Mouse (Mus musculus): ENCODE measurements at regions not wholly inside any gene's neighbourhood (a gene's known extent, or its start where the extent isn't known, plus 50 kb on each side); places are given as distances from the start of the nearest gene placed in this dataset.
A peak's percentile ranks its signal among the peaks of the same experiment; 100 is the strongest.

GRCm38 (mm10) chr17:10033510-10033909 is 286.1 kb downstream of the Qk start:
- no peaks in the 10 kb centered on the region for H3K27me3 ChIP-seq (ENCODE audit: control insufficient read depth, insufficient read depth, low read length)
- H3K4me3 ChIP-seq (ENCODE audit: control insufficient read depth in 1 of 2, insufficient read depth in 1 of 2, low read depth in 1 of 2, low read length in 2 of 2): no peak overlapping the region
- no peak overlapping the region for H3K4me2 ChIP-seq (ENCODE audit: low read length)
- H3K27ac ChIP-seq (replicated peaks in 1 of 2; ENCODE audit: control insufficient read depth in 1 of 2, insufficient read depth in 1 of 2, low read depth in 2 of 2, low read length in 2 of 2): no peak overlapping the region
- ATAC-seq (ENCODE audit: insufficient number of reproducible peaks, insufficient read depth, low FRiP score, low read depth): no peak
- 10% methylated on average over 4 of the region's 4 CpGs for WGBS
- no peaks in the 10 kb centered on the region for H3K9me3 ChIP-seq (ENCODE audit: control insufficient read depth, low read length)
- H3K4me1 ChIP-seq (ENCODE audit: control insufficient read depth in 2 of 2, insufficient read depth in 2 of 2, low read length in 2 of 2): peaks cover 13 to 23% of the 10 kb centered on the region in 2 experiments
- no peak overlapping the region for H3K9ac ChIP-seq (ENCODE audit: low read length)
- H3K36me3 ChIP-seq (ENCODE audit: control insufficient read depth, insufficient read depth, low read length): no peaks in the 10 kb centered on the region

- H3K4me2 ChIP-seq (ENCODE audit: low read length): no peak overlapping the region
- H3K4me3 ChIP-seq (ENCODE audit: control insufficient read depth in 1 of 2, insufficient read depth in 1 of 2, low read depth in 1 of 2, low read length in 2 of 2): no peak overlapping the region
- H3K9me3 ChIP-seq (ENCODE audit: control insufficient read depth, low read length): no peaks in the 10 kb centered on the region
- H3K9ac ChIP-seq (ENCODE audit: low read length): no peak overlapping the region
- H3K36me3 ChIP-seq (ENCODE audit: control insufficient read depth, insufficient read depth, low read length): no peaks in the 10 kb centered on the region
- no peak overlapping the region for H3K27ac ChIP-seq (replicated peaks in 1 of 2; ENCODE audit: control insufficient read depth in 1 of 2, insufficient read depth in 1 of 2, low read depth in 2 of 2, low read length in 2 of 2)
- WGBS: 77% methylated on average over 3 of the region's 3 CpGs
- no peak for ATAC-seq (ENCODE audit: insufficient number of reproducible peaks, insufficient read depth, low FRiP score, low read depth)
- no peaks in the 10 kb centered on the region for H3K27me3 ChIP-seq (ENCODE audit: control insufficient read depth, insufficient read depth, low read length)
- H3K4me1 ChIP-seq (ENCODE audit: control insufficient read depth in 2 of 2, insufficient read depth in 2 of 2, low read length in 2 of 2): peaks cover 11 to 18% of the 10 kb centered on the region in 2 experiments
Observed at GRCm38 (mm10) chr17:10031033-10031432, 288.6 kb downstream of the Qk start.

GRCm38 (mm10) chr17:10026770-10027169 is 292.9 kb downstream of the Qk start:
- no peak for ATAC-seq (ENCODE audit: insufficient number of reproducible peaks, insufficient read depth, low FRiP score, low read depth)
- peaks cover 5 to 7% of the 10 kb centered on the region in 2 experiments; a peak in 2 of 4 replicates for H3K4me1 ChIP-seq (ENCODE audit: control insufficient read depth in 2 of 2, insufficient read depth in 2 of 2, low read length in 2 of 2)
- no peak overlapping the region for H3K4me3 ChIP-seq (ENCODE audit: control insufficient read depth in 1 of 2, insufficient read depth in 1 of 2, low read depth in 1 of 2, low read length in 2 of 2)
- H3K36me3 ChIP-seq (ENCODE audit: control insufficient read depth, insufficient read depth, low read length): no peaks in the 10 kb centered on the region
- no peak overlapping the region for H3K9ac ChIP-seq (ENCODE audit: low read length)
- H3K9me3 ChIP-seq (ENCODE audit: control insufficient read depth, low read length): no peaks in the 10 kb centered on the region
- H3K4me2 ChIP-seq (ENCODE audit: low read length): no peak overlapping the region
- H3K27ac ChIP-seq (replicated peaks in 1 of 2; ENCODE audit: control insufficient read depth in 1 of 2, insufficient read depth in 1 of 2, low read depth in 2 of 2, low read length in 2 of 2): no peak overlapping the region
- H3K27me3 ChIP-seq (ENCODE audit: control insufficient read depth, insufficient read depth, low read length): no peaks in the 10 kb centered on the region

- H3K27ac ChIP-seq (replicated peaks in 1 of 2; ENCODE audit: control insufficient read depth in 1 of 2, insufficient read depth in 1 of 2, low read depth in 2 of 2, low read length in 2 of 2): no peak overlapping the region
Observed at GRCm38 (mm10) chr17:10025212-10025611, 294.4 kb downstream of the Qk start.

GRCm38 (mm10) chr17:10024323-10024722 is 295.3 kb downstream of the Qk start:
- no peak for ATAC-seq (ENCODE audit: insufficient number of reproducible peaks, insufficient read depth, low FRiP score, low read depth)
- Histone ChIP-seq H3K9ac (ENCODE audit: low read length) (no peak overlapping the region), H3K4me1 (ENCODE audit: control insufficient read depth in 2 of 2, insufficient read depth in 2 of 2, low read length in 2 of 2) (no peaks in the 10 kb centered on the region), H3K36me3 (ENCODE audit: control insufficient read depth, insufficient read depth, low read length) (no peaks in the 10 kb centered on the region), H3K9me3 (ENCODE audit: control insufficient read depth, low read length) (no peaks in the 10 kb centered on the region), H3K4me2 (ENCODE audit: low read length) (no peak overlapping the region), H3K27me3 (ENCODE audit: control insufficient read depth, insufficient read depth, low read length) (no peaks in the 10 kb centered on the region), H3K4me3 (ENCODE audit: control insufficient read depth in 1 of 2, insufficient read depth in 1 of 2, low read depth in 1 of 2, low read length in 2 of 2) (no peak overlapping the region), H3K27ac (replicated peaks in 1 of 2; ENCODE audit: control insufficient read depth in 1 of 2, insufficient read depth in 1 of 2, low read depth in 2 of 2, low read length in 2 of 2) (no peak overlapping the region)

More at GRCm38 (mm10) chr17:10025212-10025611, 294.4 kb downstream of the Qk start:
- WGBS: 64% methylated on average over 5 of the region's 5 CpGs
- Histone ChIP-seq H3K4me1 (ENCODE audit: control insufficient read depth in 2 of 2, insufficient read depth in 2 of 2, low read length in 2 of 2) (no peaks in the 10 kb centered on the region), H3K4me2 (ENCODE audit: low read length) (no peak overlapping the region), H3K27me3 (ENCODE audit: control insufficient read depth, insufficient read depth, low read length) (no peaks in the 10 kb centered on the region), H3K36me3 (ENCODE audit: control insufficient read depth, insufficient read depth, low read length) (no peaks in the 10 kb centered on the region), H3K4me3 (ENCODE audit: control insufficient read depth in 1 of 2, insufficient read depth in 1 of 2, low read depth in 1 of 2, low read length in 2 of 2) (no peak overlapping the region), H3K9ac (ENCODE audit: low read length) (no peak overlapping the region), H3K9me3 (ENCODE audit: control insufficient read depth, low read length) (no peaks in the 10 kb centered on the region)
- no peak for ATAC-seq (ENCODE audit: insufficient number of reproducible peaks, insufficient read depth, low FRiP score, low read depth)

GRCm38 (mm10) chr17:10012161-10012560 is 307.5 kb downstream of the Qk start:
- Histone ChIP-seq H3K27me3 (ENCODE audit: control insufficient read depth, insufficient read depth, low read length) (no peaks in the 10 kb centered on the region), H3K36me3 (ENCODE audit: control insufficient read depth, insufficient read depth, low read length) (no peaks in the 10 kb centered on the region), H3K4me2 (ENCODE audit: low read length) (no peak overlapping the region), H3K27ac (replicated peaks in 1 of 2; ENCODE audit: control insufficient read depth in 1 of 2, insufficient read depth in 1 of 2, low read depth in 2 of 2, low read length in 2 of 2) (no peak overlapping the region), H3K4me1 (ENCODE audit: control insufficient read depth in 2 of 2, insufficient read depth in 2 of 2, low read length in 2 of 2) (no peaks in the 10 kb centered on the region), H3K9ac (ENCODE audit: low read length) (no peak overlapping the region), H3K4me3 (ENCODE audit: control insufficient read depth in 1 of 2, insufficient read depth in 1 of 2, low read depth in 1 of 2, low read length in 2 of 2) (no peak overlapping the region), H3K9me3 (ENCODE audit: control insufficient read depth, low read length) (no peaks in the 10 kb centered on the region)
- 84% methylated on average over 3 of the region's 3 CpGs for WGBS
- no peak for ATAC-seq (ENCODE audit: insufficient number of reproducible peaks, insufficient read depth, low FRiP score, low read depth)

GRCm38 (mm10) chr17:10011728-10012127 is 307.9 kb downstream of the Qk start:
- no peaks in the 10 kb centered on the region for H3K9me3 ChIP-seq (ENCODE audit: control insufficient read depth, low read length)
- no peaks in the 10 kb centered on the region for H3K27me3 ChIP-seq (ENCODE audit: control insufficient read depth, insufficient read depth, low read length)
- H3K4me3 ChIP-seq (ENCODE audit: control insufficient read depth in 1 of 2, insufficient read depth in 1 of 2, low read depth in 1 of 2, low read length in 2 of 2): no peak overlapping the region
- no peak overlapping the region for H3K4me2 ChIP-seq (ENCODE audit: low read length)
- no peak overlapping the region for H3K9ac ChIP-seq (ENCODE audit: low read length)
- H3K4me1 ChIP-seq (ENCODE audit: control insufficient read depth in 2 of 2, insufficient read depth in 2 of 2, low read length in 2 of 2): peaks cover 0 to 1% of the 10 kb centered on the region in 2 experiments; a peak in 1 of 4 replicates
- no peaks in the 10 kb centered on the region for H3K36me3 ChIP-seq (ENCODE audit: control insufficient read depth, insufficient read depth, low read length)
- 90% methylated on average over 8 of the region's 8 CpGs for WGBS
- ATAC-seq (ENCODE audit: insufficient number of reproducible peaks, insufficient read depth, low FRiP score, low read depth): no peak
- H3K27ac ChIP-seq (replicated peaks in 1 of 2; ENCODE audit: control insufficient read depth in 1 of 2, insufficient read depth in 1 of 2, low read depth in 2 of 2, low read length in 2 of 2): no peak overlapping the region

GRCm38 (mm10) chr17:10001071-10001591 is 318.5 kb downstream of the Qk start:
- H3K27me3 ChIP-seq (ENCODE audit: control insufficient read depth, insufficient read depth, low read length): no peaks in the 10 kb centered on the region
- H3K4me2 ChIP-seq (ENCODE audit: low read length): no peak overlapping the region
- H3K9ac ChIP-seq (ENCODE audit: low read length): no peak overlapping the region
- 0 out of 4 replicates have a peak overlapping the region, but pooled peaks of 1 of the 2 experiments have one; percentile 10 for H3K27ac ChIP-seq (replicated peaks in 1 of 2; ENCODE audit: control insufficient read depth in 1 of 2, insufficient read depth in 1 of 2, low read depth in 2 of 2, low read length in 2 of 2)
- H3K4me3 ChIP-seq (ENCODE audit: control insufficient read depth in 1 of 2, insufficient read depth in 1 of 2, low read depth in 1 of 2, low read length in 2 of 2): no peak overlapping the region
- no peak for ATAC-seq (ENCODE audit: insufficient number of reproducible peaks, insufficient read depth, low FRiP score, low read depth)
- WGBS: 67% methylated on average over 7 of the region's 7 CpGs
- no peaks in the 10 kb centered on the region for H3K9me3 ChIP-seq (ENCODE audit: control insufficient read depth, low read length)
- H3K36me3 ChIP-seq (ENCODE audit: control insufficient read depth, insufficient read depth, low read length): no peaks in the 10 kb centered on the region
- H3K4me1 ChIP-seq (ENCODE audit: control insufficient read depth in 2 of 2, insufficient read depth in 2 of 2, low read length in 2 of 2): peaks cover 3 to 8% of the 10 kb centered on the region in 2 experiments; a peak in 2 of 4 replicates

Measured in heart, embryonic 14.5 days (tissue).